Mouse (Mus musculus) naive thymus-derived CD4-positive, alpha-beta T cell, adult 2 months (primary cell): ENCODE data around the gene Krtap2-4.

Experiments used
- DNase-seq: peaks from one replicate; pipeline ENCODE4 v3.0.0-alpha.2; 2011; ENCODE audit warnings: low read depth

Krtap2-4 gene

GRCm38 (mm10) chr11:99581564-99581963, 33.1 kb downstream of the Krtap2-4 start:
- no peak for DNase-seq

DNA sequence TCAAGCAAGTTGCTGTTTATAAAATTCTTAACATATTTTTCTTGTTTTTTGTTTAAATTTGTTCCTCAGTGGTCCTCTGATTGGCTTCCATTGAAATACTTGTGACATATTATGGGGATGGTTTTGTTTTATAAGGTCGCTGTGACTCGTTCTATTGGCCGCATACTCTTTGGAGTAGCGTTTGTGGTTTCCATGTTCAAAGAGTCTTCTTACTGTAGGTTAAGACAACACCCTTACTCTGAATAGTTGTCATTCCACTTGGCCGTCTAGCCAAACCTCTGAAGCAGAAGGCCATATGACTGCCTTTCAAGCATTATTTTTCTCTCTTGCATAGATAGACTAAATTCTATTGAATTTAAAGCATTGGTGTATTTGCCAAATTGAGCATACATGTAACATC, 33.6 kb downstream of the Krtap2-4 start:
- DNase-seq, result no peak

DNA sequence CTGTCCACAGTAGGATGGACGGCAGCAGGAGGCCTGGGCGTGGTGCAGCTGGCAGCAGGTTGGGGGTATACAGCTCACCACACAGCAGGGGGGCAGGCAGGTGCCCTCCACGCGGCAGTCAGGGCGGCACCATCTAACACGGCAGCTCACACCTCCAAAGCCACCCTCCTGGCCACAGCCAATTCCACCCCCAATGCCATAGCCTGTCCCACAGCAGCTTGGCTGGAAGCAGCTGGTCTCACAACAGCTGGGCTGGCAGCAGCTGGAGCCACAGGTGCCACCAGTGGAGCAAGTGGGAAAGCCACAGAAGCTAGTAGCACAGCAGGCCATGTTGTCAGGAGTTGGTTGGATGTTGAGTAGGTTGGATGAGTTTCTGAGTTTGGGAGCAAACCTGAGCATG, 34.0 kb downstream of the Krtap2-4 start, which contains the start of gene Krtap1-5:
TSS of gene Krtap1-5 (minus strand) at position 381 of the 400 bp plus-strand sequence.
- DNase-seq, result no peak

DNA sequence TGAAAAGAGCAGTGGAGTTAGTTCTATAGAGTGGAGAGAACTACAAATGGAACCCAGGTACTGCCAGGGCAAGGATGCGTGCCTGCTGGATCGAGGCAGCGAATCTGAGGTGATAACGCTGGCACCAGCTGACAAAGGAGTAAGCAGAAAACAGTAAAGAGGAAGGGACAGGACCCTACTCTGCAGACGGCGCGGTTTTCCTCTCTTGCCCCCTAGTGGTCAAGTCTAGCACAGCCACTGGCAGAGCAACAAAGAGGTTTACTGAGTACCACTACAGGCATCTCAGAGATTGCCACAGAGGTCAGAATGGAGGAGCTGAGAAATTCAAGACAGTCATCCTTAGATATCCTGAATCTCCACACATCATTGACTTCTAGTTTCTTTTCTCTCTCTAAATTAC, 40.5 kb downstream of the Krtap2-4 start:
- DNase-seq, result peak; percentile 59

GRCm38 (mm10) chr11:99573164-99573563, 41.5 kb downstream of the Krtap2-4 start:
- DNase-seq, result no peak

DNA sequence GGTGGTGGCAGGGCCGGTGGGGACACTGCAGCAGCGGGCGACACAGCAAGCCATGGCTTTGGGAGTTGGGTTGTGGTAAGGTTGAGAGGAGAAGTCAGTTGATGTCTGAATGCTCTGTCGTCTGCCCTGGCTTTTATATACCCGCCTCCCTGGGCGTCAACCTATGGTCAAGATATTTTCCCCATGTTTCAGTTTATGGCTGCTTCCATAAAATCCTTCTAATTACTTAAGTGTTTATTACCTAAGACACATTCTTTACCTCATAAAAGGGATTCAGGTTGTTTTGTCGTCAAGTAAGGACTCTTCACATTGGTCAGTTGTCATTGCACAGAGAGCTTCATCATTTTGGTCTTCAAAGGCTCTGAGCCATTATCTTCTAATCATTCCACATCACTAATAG, 48.1 kb downstream of the Krtap2-4 start, which contains the start of gene Krtap3-1:
TSS of gene Krtap3-1 (minus strand) at position 101 of the 400 bp plus-strand sequence.
- no peak for DNase-seq
